Mouse (Mus musculus) olfactory bulb, adult 2 months (tissue): ENCODE results near the gene Zfyve19.

Experiments used
- CTCF ChIP-seq: fragments of 200-500 bp; IDR thresholded peaks from 2 replicates; pipeline ENCODE4 v1.5.1; 2012; ENCODE audit warnings: low read depth, mild to moderate bottlenecking, low read length, moderate library complexity; ENCODE audit not compliant: insufficient read depth
- POLR2A ChIP-seq: fragments of 200-500 bp; IDR thresholded peaks from 2 replicates; pipeline ENCODE4 v1.6.1; 2012; ENCODE audit warnings: mild to moderate bottlenecking, low read depth, low read length, moderate library complexity; ENCODE audit not compliant: insufficient read depth

DNA sequence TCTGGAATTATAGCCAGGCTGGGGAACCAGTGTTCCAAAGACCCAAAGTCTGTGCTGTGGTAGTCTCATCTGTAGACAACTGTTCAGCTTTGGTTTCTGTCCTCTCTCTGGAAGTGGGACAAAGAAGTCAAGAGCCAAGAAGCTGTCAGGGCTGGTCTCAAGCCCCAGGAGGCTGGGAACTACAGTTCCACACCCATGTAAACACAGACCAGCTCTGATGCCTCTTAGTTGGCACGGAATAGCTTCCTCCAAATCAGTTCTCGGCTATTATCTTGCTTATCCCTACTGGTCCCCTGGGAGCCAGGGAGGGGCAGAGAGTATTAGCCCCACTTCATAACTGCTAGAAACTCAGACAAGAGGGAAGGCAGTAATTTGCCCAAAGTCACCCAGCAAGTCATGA is 52.9 kb downstream of the Zfyve19 start:
- TF ChIP-seq CTCF: no peak
- no peak for TF ChIP-seq POLR2A
